13 mouse cellular contexts compared by ENCODE assay signal in the genomic region with DNA sequence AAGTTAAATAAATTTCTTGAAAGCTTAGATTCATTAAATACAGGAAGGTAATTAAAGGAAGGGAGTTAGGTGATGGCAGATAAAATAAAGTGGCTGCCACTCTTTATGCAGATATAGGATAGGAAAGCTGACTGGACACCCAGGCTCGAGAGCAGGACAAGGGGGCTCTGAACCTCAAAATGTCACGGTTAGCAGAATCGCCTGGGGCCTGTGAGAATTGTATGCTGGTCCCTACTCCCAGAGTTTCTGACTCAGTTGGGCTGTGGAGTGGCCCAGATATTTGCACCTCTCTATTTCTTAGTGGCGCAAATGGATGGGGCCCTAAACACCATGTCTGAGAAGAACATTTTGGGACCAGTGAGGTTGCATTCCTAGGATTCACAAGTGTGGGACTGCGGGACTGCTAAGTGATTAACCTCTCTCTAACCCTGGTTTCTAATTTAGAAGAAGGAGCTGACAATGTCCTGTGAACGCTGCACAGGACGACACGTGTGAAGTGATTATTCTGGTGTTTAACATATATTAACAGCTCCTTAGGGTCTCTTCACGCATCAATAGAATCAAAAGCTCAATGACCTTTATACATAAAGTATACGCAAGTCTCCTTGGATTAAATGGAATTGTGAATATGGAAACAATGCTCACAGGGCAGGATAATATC.
DNase-seq lines count a peak whose midpoint lies in the region; ATAC-seq and TF ChIP-seq lines count a peak whose summit lies in the region.
"Had no signal": no experiment of that assay in that cellular context is flagged by ENCODE, and none has a peak within 500 bp of the region (broad histone marks: within the 10 kb centered on the region; RNA-seq: fewer than 3 reads in every experiment).

No protein-coding gene starts in this region.

- no peak for TF ChIP-seq CTCF in layer of hippocampus, adult 2 months (conservative IDR thresholded peaks at IDR 0.05)

- no peaks in the 10 kb centered on the region for H3K36me3 ChIP-seq in forebrain, embryonic 13.5 days (ENCODE audit: poor library complexity, severe bottlenecking)
- H3K36me3 ChIP-seq in hindbrain, embryonic 12.5 days = no peaks in the 10 kb centered on the region
- no peaks in the 10 kb centered on the region for H3K36me3 ChIP-seq in midbrain, embryonic 15.5 days (replicated peaks)
- H3K36me3 ChIP-seq: stomach, embryonic 15.5 days had no signal

- H3K9me3 ChIP-seq in forebrain, embryonic 13.5 days (replicated peaks) = no peaks in the 10 kb centered on the region
- H3K9me3 ChIP-seq in hindbrain, embryonic 12.5 days (replicated peaks) = no peaks in the 10 kb centered on the region
- H3K9me3 ChIP-seq in midbrain, embryonic 15.5 days = no peaks in the 10 kb centered on the region
- H3K9me3 ChIP-seq: stomach, embryonic 15.5 days had no signal

- peak; percentile 58; the same call in 1 of the 2 replicates for ATAC-seq in forebrain, embryonic 13.5 days
- ATAC-seq in hindbrain, embryonic 12.5 days (ENCODE audit: low FRiP score) = 0 out of 2 replicates have a peak, but pooled peaks have one; percentile 26
- ATAC-seq in midbrain, embryonic 15.5 days (replicated peaks) = 0 out of 2 replicates have a peak, but pooled peaks have one; percentile 33

- WGBS in forebrain, embryonic 13.5 days = 36% methylated on average over 10 of the region's 10 CpGs
- 40% methylated on average over 10 of the region's 10 CpGs for WGBS in hindbrain, embryonic 12.5 days
- 27% methylated on average over 10 of the region's 10 CpGs for WGBS in midbrain, embryonic 15.5 days

- H3K27ac ChIP-seq in layer of hippocampus, adult 2 months = peak overlapping the region; percentile 52
- H3K27ac ChIP-seq in forebrain, embryonic 13.5 days = no peak overlapping the region
- H3K27ac ChIP-seq in hindbrain, embryonic 12.5 days = no peak overlapping the region
- no peak overlapping the region for H3K27ac ChIP-seq in midbrain, embryonic 15.5 days
- H3K27ac ChIP-seq: left cerebral cortex, adult 2 months; stomach, embryonic 15.5 days had no signal

- H3K4me2 ChIP-seq in forebrain, embryonic 13.5 days = peak overlapping the region; percentile 37; the same call in 1 of the 2 replicates
- H3K4me2 ChIP-seq in hindbrain, embryonic 12.5 days (replicated peaks) = peak overlapping the region; percentile 31; the same call in 1 of the 2 replicates
- H3K4me2 ChIP-seq in midbrain, embryonic 15.5 days = 0 out of 2 replicates have a peak overlapping the region, but pooled peaks have one; percentile 13
- H3K4me2 ChIP-seq: heart, embryonic 11.5 days; stomach, embryonic 15.5 days had no signal

- H3K4me1 ChIP-seq in forebrain, embryonic 13.5 days = peaks cover 16% of the 10 kb centered on the region
- peaks cover 13% of the 10 kb centered on the region for H3K4me1 ChIP-seq in hindbrain, embryonic 12.5 days
- H3K4me1 ChIP-seq in midbrain, embryonic 15.5 days = peaks cover 10% of the 10 kb centered on the region

- 0 out of 2 replicates have a peak, but pooled peaks cover 5% of the 10 kb centered on the region for H3K27me3 ChIP-seq in forebrain, embryonic 13.5 days
- peaks cover 7% of the 10 kb centered on the region for H3K27me3 ChIP-seq in hindbrain, embryonic 12.5 days
- no peaks in the 10 kb centered on the region for H3K27me3 ChIP-seq in midbrain, embryonic 15.5 days (replicated peaks)
- H3K27me3 ChIP-seq: stomach, embryonic 15.5 days had no signal

- H3K9ac ChIP-seq in forebrain, embryonic 13.5 days = no peak overlapping the region
- H3K9ac ChIP-seq in hindbrain, embryonic 12.5 days = no peak overlapping the region
- H3K9ac ChIP-seq in midbrain, embryonic 15.5 days = no peak overlapping the region
- H3K9ac ChIP-seq: stomach, embryonic 15.5 days had no signal

- no peak overlapping the region for H3K4me3 ChIP-seq in layer of hippocampus, adult 2 months
- no peak overlapping the region for H3K4me3 ChIP-seq in forebrain, embryonic 13.5 days
- H3K4me3 ChIP-seq in hindbrain, embryonic 12.5 days = no peak overlapping the region
- H3K4me3 ChIP-seq in midbrain, embryonic 15.5 days = no peak overlapping the region
- H3K4me3 ChIP-seq: left cerebral cortex, adult 2 months; stomach, embryonic 15.5 days had no signal

- no peak for DNase-seq in layer of hippocampus, adult 2 months (ENCODE audit: low spot score in 2 of 2)
- DNase-seq in layer of hippocampus, adult 18-20 months (ENCODE audit: low spot score in 2 of 2) = no peak
- no peak for DNase-seq in adrenal gland, postnatal 10 days
- DNase-seq in spleen, postnatal 4 days (ENCODE audit: low spot score in 2 of 2) = no peak
- DNase-seq: cerebellum, adult 11-12 months; kidney, adult 11 months; right cerebral cortex, adult 18-20 months had no signal
